Mouse (Mus musculus) embryo, embryonic 11 days (tissue): ENCODE results near the gene Msi2.
A peak's percentile ranks its signal among the peaks of the same experiment; 100 is the strongest.

Experiments used
- DNase-seq: peaks from one replicate; pipeline ENCODE4 v3.0.0-alpha.2; 2015

Msi2 gene

DNA sequence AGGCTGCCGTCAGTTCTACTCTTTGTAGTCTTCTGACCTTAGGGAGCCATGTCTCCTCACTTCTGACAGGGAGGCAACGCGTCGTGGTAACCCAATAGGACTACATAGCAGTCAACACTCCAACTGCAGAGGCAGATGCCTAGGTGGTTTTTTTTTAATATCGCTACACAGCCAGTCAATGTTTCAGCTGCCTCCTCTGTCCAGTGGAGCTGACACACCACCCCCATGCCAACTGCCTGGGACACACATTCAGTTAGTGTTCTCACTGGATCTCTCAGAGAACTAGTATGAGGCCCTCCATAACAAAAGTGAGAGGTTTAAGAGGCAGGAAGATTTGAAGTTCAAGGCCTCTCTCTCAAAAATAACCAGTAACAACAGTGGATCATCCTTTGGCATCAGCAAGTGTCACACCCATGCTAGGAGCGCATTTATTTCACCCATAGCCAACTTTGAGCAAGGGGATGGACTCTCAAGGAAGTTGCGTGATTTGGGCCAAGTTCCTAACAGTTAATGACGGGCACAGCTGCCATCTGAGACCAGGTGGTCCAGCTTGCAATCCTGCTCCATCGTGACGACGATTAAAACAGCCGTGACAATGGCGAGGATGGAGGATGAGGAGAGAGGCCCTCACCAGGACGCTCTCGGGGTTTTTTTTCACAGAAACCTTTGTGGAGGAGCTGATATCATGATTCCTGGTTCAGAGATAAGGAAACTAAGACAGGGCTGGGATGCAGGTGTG is 8.3 kb downstream of the Msi2 start:
- no peak for DNase-seq

DNA sequence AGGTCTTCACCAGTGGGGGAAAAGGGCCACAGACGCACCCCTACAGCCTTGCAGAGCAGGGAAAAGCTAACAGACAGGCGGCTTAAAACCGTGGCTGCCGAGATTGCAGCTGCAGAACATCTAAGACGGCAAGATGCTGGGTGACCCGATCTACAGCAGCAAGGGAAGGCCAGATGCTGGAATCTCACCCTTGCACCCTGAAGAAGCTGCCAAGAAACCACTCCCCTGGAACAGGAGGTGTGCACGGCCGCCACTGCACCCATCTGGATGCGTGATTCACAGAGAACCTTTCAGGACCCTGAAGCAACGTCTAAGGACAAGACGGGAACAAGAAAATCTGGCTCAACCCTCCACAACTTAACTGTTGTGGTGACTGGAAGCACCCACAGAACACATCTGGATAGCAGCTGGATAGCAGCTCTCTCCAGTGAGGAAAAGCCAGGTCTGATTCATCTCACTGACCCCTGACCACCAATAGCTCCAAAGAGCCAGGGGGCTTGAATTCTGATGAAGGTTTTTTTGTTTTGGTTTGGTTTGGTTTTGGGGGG is 11.0 kb downstream of the Msi2 start:
- DNase-seq: no peak

DNA sequence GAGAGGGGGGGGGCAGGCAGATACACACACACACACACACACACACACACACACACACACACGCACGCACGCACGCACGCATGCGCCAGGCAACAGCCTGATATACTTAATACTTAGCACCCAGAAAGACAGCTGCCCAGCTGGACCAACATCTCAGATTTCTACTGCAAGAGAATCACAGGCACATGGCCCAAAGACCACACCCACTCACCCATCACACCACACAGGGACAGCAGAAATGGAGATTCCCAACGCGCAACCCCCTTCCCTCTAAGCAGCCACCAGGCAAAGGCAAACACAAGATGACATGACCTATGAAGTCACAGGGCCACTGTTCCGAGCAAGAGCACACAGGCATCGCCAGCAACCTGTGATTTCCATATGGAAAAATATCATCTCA is 13.6 kb downstream of the Msi2 start:
- no peak for DNase-seq

DNA sequence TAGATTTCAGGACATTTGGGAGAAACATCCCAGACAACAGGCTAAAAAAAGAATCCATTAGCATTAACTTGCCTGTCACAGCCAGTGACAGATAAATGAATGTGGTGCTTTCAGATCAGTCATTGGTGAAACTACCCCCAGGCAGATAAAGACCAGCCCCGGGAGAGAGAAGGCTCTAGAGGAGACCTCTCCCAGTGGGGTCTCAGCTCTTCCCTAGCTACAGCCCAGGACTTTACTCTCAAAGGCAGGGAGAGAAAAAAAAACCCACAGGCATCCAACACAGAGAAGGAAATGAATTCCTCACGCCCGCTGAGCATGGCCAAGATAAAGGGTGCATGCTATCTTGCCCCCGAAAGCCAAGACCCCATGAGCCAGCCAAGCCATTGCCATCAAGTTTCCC is 15.1 kb downstream of the Msi2 start:
- DNase-seq: peak; percentile 54

DNA sequence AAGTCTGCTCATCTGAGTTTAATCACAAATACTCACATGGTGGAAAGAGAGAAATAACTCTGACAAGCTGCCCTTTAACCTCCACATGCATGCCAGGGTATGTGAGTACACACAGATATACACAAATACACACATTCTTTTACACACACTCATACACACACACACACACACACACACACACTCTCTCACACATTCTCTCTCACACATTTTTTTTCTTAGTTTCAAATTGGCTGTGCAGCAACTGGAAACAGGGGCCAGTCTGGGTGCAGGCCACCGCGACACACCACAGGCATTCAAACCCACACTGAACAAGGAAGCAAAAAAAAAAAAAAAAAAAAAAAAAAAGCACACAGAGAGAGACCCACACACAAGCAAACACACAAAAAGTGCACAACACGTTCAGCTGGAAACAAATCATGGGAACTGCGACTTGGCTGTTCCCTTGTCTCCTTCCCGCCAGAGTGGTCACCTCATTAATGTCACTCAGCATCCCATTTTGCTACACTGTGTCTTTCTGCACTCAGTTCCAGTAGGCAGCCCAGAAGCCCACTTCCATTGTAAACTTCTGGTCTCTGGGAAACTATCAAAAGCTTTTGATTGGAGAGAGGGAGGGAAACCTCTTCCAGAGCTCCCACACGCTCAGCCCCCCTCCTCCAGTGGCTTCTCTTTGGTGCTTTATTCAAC is 16.2 kb downstream of the Msi2 start:
- DNase-seq: peak; percentile 74

DNA sequence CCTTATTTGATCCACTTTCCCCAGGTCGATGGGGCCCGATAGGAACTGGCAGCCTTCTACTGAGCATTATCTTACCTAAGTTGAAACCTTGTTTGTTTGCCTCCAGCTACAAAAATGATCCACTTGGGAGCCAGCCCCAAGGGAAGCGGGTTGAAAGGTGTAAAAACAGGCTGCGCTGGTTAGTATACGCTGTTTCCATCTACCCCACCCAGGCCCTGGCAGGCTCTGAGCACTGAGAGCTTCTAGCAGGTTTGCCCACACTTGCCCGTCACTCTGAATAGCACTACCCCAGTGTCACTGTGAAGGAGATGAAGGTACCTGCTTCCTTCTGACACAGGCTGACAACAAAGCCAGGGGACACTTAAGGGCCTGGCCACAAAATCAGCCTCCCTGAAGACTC is 17.3 kb downstream of the Msi2 start:
- DNase-seq: no peak

DNA sequence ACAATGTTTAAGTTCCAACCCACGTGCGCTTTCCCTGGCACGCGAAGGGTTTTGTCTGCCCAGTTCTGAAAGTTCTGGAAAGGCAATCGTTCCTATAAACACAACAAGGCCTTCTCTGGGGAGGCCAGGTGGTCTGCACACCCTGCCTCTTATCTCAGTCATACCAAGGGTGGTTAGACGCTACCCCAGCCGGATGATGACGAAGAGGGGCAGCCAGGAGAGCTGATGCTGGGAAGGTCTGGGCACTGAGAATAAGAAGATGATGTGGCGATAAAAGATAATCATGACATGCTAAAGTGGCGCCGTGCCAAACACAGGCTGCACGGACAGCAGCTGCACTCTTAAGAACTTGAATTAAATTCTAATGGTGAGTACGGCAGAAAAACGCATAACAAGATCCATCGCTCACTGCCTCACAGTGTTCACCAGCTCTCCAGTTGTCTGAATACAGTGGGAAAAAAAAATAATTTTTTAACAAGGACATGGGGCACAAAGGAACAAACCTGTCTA is 18.1 kb downstream of the Msi2 start:
- no peak for DNase-seq

DNA sequence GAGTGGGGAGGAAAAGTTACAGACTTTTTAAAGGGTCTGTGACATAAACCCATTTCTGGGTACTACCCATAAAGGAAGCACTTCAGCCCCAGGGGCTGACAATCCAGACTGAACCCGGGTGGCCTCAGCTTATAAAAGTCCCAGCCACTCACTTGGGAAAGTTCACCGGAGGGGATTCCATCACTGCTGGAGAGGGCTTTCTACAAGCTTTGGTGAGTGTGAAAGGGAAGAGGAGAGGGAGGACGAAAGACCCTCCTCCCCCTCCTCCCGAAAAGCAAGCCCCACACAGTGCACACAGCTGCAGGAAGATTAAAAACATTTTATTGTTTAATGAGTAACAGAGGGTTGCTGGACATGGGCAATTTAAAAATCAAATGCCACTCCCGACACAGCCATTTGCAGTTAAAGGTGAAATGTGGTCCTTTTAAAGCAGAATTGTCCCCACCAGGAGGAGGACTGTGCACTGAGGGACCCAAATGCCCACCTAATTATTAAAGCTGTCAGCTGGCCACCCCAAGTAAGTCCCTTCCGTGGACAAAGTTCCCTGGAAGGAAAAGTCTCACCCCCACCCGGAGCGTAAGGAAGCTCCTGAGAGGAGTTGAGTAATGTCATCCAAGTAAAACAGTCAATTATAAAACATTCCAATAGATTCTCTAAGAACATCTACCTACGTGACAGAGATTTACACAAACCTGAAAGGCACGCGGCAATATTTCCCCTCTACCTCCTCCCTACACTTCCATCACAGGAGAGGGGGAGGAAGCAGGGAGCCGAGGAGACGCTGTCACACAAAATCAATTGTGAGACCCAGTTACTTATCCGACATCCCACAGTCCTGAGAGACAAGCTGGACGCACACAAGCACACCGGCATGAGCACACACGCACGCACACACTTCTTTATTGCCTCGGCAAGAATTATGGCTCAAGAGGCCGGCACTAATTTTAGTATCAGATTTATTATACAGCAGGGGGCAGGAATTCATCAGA is 24.1 kb downstream of the Msi2 start:
- DNase-seq: peak; percentile 70

DNA sequence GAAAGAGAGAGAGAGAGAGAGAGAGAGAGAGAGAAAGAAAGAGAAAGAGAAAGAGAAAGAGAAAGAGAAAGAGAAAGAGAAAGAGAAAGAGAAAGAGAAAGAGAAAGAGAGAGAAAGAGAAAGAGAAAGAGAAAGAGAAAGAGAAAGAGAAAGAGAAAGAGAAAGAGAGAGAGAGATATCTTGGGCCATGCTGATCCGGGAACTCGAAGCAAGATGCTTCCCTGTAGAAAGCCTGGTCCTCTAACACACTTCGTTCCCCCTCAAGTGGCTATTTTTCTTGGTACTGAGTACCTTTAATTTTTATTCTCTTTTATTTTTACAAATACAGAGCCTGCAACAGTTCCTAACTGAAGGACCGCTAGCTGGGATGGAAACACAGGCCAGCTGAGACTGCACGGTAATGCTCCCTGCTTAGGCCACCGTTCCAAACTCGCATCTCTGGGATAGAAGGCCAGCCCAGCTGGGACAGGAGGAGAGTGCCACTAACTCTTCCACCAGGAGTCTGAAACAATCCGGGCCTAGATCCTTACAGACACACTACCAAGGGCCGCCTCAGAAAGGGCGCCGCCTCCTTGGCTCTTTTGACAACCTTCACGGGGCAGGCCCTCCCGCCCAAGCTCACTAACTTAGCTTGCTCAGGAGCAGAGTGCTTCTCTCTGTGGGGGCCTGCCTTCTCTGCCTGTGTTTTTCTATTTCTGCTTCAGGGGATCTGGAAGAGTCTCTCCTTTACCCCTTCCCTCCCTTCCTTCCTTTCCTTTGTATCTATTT is 25.1 kb downstream of the Msi2 start:
- peak; percentile 74 for DNase-seq

DNA sequence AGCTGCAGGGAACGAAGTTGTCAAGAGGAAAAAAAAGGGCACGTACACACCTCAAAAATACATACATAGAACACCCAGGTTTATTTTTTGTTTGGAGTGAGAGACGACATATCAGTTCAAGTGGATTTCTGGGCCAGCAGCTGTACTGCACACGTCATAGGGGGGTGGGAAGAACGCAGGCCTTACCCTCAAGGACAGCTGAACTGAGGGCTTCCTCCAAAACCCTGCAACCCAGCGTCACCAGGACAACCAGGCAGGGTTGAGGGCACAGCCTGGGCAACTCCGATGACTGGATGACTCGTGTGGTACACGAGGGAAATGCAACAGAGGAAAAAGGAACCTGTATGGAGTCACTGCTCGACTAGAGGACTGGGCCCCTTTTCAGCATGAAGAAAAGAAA is 25.9 kb downstream of the Msi2 start:
- peak; percentile 64 for DNase-seq

DNA sequence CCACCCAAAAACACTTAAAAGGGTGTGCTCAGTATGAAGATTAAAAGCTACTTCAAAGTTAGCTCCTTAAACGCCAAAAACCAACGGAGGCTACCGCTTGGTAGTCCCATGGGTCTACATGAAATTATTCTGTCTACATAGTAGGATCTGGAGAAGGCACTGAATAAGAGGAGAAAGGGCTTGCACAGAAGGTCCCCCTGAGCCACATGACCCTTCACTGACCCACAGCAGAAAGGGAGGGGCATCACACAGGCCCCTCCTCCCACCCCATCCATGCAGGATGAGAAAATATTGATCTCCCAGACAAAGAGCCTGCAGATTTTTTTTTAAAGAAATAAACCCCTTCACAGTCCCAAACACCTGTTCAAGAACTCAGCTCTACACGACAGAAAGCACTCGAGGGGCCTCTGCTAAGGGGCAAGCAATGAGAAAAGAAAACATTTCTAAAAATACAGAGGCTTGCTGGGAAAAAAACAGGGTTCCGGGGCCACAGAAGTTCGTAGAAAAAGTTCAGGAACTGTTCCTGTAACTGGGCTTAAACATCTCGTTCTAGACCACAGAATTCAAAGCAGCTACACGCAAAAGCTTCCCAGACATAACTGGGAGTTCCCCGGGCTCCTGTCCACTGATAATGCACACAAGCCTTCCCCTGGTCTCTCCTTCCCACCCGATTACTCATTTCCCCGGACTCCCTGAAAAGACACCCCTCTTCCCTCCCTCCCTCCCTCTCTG is 27.6 kb downstream of the Msi2 start:
- peak; percentile 74 for DNase-seq

DNA sequence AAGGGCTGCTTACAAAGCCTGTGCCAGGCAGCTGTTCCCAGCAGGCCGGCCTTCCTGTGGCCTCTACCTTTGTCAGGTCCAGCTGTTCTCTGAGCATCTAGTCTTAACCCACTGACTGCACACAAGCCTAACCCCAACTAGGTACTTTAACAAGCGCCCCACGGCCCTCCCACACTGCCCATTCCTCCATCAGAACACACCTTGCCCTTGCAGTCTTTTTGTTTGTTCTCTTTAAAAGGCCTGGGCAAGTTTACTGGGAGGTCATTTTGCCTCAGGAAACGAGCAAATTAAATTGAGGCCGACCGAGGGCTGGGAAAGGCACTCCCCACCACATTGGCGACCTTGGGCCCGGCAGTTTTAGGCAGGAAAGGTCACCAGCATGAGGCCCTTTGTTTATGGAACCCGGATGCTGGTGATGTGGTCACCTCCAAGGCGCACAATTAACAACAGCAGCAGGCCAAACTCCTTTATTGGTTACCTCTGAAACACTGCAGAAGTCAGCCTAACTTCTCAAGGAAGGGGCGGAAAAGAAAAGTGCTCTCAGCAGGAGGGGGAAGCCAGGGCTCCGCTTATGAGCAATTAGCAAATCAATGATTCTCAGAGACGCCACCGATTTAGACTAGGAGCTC is 28.4 kb downstream of the Msi2 start:
- peak; percentile 69 for DNase-seq

DNA sequence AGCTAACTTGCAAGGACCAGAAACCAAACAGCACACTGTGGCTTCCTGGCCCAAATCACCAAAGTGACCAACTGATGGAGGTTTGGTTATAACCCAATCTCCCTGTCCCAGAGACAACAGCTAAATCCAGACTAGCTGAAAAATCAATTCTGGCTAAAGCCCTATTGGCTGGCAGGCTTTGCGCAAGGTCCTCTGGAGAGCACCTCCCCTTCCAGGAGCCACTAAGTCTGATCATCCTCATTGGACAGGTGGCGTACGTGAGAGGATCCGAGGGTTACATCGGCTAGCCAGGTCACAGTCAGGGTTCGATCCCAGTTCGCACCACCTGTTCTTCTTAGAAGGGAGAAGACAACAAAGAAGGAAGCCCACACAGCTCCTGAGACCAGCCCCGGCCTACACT is 29.7 kb downstream of the Msi2 start:
- DNase-seq: no peak

DNA sequence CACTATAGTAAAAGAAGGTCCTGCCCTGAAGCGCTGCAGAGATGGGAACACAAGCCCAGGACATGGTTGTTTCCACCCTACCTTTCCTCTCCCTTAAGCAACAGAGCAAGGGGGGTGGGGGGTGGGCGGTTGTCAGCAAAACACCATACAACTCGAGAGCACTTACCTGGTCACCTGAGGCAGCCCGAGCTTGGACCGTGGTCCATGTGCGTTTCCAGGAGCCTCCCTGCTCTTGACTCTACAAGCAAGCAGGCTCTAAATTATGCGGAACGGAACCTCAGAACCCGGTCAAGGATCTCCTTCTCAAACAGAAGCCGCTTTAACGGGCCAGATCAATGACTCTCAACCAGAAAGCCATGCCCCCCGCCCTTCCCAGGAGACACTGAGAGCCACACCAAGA is 30.6 kb downstream of the Msi2 start:
- no peak for DNase-seq

DNA sequence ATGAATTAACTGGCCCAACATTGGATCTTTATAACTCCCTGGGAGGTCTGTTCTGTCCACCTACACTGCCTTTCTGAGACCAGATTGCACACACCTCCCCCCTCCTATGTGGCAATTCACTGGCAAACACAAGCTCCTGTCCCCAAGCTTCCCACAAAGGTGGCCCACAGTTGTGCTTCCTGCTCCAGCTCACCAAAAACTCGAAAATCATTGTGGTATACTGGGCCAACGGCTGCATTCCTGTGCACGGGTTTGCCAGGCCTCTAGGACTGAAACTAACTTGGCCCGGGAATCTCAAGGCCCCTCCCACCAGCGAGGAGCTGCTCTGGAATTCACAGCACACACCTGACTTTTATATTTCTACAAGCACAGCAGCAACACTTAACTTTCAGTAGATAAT is 31.3 kb downstream of the Msi2 start:
- no peak for DNase-seq

DNA sequence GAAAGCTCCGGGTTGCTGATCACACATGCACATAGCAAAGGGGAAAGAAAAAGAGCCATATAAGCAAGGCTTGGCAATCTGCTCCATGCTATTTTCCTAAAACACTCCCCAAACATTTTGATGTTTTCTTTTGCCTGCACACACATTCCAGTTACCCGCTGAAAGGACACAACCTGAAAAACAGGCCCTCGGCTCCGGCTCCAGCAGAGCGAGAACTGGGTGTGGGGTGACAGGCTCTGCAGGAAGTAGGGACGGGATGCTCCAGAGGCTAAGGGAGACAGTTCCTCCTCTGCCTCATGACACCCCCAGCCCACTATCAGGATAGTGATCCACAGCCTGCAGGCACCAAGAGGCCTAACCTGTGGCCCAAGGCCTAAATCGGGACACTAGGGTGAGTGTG is 32.3 kb downstream of the Msi2 start:
- no peak for DNase-seq

DNA sequence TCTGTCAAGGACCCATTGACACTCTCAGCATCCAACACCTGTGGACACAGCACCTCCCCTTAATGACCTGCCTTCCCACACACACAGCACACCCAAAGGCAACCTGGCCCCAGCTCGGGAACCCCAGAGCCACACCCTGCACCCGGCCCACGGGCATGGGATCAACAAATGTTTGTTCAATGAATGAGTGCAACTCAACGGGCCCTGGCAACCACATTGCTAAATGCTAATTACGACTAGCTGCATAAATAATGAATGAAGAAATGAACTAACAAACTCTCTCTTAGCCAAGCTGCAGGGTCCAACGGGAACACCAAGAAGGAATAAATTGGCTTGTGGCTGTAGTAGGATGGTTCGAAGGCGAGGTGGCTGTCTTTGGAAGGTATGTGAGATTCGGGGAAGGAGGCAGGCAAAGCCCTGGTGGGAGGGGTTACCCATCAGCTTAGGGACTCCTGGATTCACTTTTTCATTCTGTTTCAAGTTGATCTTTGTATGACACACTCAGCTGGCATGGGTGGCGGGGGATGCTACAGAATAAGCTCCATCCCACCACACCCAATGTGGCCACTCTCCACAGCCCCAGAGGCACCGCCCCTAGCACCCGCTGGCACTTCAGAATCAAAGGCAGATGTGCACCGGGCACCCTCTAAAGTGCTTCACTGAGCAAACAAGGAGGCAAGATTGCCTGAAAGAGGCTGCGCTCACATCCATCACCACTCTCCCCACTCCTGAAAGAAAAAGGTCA is 35.1 kb downstream of the Msi2 start:
- no peak for DNase-seq

DNA sequence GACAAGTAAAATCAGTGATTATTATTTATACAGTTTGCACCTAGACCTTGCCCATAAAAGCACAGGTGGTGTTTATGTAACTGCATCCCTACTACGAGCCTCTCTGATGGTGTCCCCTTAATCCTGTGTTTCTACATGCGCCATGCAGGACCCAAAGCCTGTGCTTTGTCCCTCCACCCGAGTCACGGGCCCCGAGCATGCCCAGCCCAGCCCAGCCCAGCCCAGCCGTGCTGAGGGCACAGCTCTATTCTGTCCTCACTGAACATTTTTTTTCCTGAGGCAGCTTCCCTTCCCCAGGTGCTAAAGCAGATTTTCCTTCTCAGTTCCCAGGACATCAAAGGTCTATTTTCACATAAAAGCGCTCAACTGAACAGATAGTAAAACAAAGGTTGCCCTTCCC is 41.0 kb downstream of the Msi2 start:
- DNase-seq: no peak

DNA sequence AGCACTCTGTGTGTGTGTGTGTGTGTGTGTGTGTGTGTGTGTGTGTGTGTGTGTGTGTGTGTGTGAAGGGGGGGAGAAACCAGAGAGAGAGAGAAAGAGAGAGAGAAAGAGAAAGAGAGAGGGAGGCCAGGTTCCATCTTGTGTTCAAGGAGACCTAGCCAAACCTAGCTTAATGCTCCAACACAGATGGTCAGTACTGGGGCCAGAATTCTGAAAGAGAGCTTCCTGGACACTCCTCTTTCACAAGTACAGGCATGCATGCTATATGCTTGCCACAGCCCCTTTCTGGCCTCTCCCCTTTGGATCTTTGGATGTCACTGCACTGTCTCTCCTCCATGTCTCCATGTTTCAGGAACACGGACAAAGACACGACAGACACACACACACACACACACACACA is 41.7 kb downstream of the Msi2 start:
- DNase-seq: no peak
